In the genomic region with DNA sequence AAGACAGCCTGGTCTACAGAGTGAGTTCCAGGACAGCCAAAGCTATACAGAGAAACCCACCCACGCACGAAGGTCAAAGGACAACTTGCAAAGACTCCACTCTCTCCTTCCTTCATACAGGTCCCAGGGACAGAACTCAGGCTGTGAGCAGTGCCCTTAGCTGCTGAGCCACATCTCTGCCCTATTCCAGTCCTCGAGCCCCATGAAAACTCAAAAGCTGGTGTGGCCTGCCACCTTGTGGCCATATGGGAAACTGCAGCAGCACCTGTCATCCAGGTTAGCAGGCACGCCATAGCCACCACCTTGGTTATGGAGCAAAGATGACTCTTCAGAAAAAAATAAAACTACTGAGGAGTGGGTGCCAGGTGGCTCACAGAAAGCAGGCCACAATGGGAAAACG, we compare ENCODE assay signal across 8 mouse cellular contexts. TPM values are rescaled to one million over a fixed set of nuclear protein-coding genes. Genes with fewer than 3 reads are reported as not detected.
DNase-seq lines count a peak whose midpoint lies in the region; ATAC-seq and TF ChIP-seq lines count a peak whose summit lies in the region.

No protein-coding gene starts in this region.

- H3K27me3 ChIP-seq in intestine, embryonic 15.5 days (replicated peaks): no peaks in the 10 kb centered on the region

- TF ChIP-seq POLR2A in cortical plate, adult 2 months (IDR thresholded peaks at IDR 0.05; ENCODE audit: extremely low read depth, insufficient read depth, low read length): no peak

- H3K9ac ChIP-seq in intestine, embryonic 15.5 days: no peak overlapping the region

- DNase-seq in adipocyte (ENCODE audit: low spot score): peak; percentile 76
- peak; percentile 68 for DNase-seq in gastrocnemius, postnatal 14 days
- DNase-seq in left cerebral cortex, postnatal 14 days (ENCODE audit: low spot score in 2 of 2): peak; percentile 76 to 86
- peak; percentile 79 for DNase-seq in mesoderm, embryonic 11.5 days (ENCODE audit: low read depth, low spot score)
- peak; percentile 79 for DNase-seq in right cerebral cortex, postnatal 25 days
- DNase-seq in yolk sac, embryonic 10.5 days (ENCODE audit: low spot score): peak; percentile 65

- no peaks in the 10 kb centered on the region; the same call in 1 of the 2 replicates for H3K36me3 ChIP-seq in intestine, embryonic 15.5 days

- ATAC-seq in intestine, embryonic 15.5 days: peak; percentile 75

- H3K27ac ChIP-seq in cortical plate, adult 2 months (ENCODE audit: insufficient read depth, low read length): no peak overlapping the region
- no peak overlapping the region for H3K27ac ChIP-seq in intestine, embryonic 15.5 days

- H3K4me3 ChIP-seq in cortical plate, adult 2 months (ENCODE audit: insufficient read depth, low read length): no peak overlapping the region
- no peak overlapping the region for H3K4me3 ChIP-seq in intestine, embryonic 15.5 days (replicated peaks)

- WGBS in intestine, embryonic 15.5 days: 15% methylated on average over 5 of the region's 5 CpGs

- H3K4me2 ChIP-seq in intestine, embryonic 15.5 days (replicated peaks): no peak overlapping the region

- no peaks in the 10 kb centered on the region for H3K9me3 ChIP-seq in intestine, embryonic 15.5 days

- no peaks in the 10 kb centered on the region for H3K4me1 ChIP-seq in cortical plate, adult 2 months (ENCODE audit: control insufficient read depth, insufficient read depth, low read length)
- H3K4me1 ChIP-seq in intestine, embryonic 15.5 days (replicated peaks): 0 out of 2 replicates have a peak, but pooled peaks cover 2% of the 10 kb centered on the region

- TF ChIP-seq CTCF in cortical plate, adult 2 months (IDR thresholded peaks at IDR 0.05; ENCODE audit: extremely low read depth, insufficient read depth, low read length): peak; percentile 98

- intact Hi-C loops in gastrocnemius, postnatal 14 days (cut with DNase I; ENCODE audit: low total_unique reads): loop anchor here (5.0 kb wide), 1 partner anchor 94 kb away; no protein-coding TSS in a partner anchor
- intact Hi-C loops in left cerebral cortex, postnatal 14 days (cut with DNase I): loop anchor here (2.0 kb wide), 2 partner anchors 98 to 172 kb away; no protein-coding TSS in a partner anchor

RNA-seq across cellular contexts. Expression of a gene that starts 8.0 kb away (rescaled TPM):
- 6.7 and 7.0 TPM in 2 replicates for polyA plus RNA-seq in cortical plate, adult 2 months (2012; rRNA removed)
- total RNA-seq in gastrocnemius, postnatal 14 days (2021): 1 to 10 TPM; 1.8 to 2.6 TPM
- polyA plus RNA-seq in intestine, embryonic 15.5 days (2015; fragmentation: Nextera tagmentation; extraction: Ambion mirVana): 46.0 and 49.1 TPM in 2 replicates
- total RNA-seq in left cerebral cortex, postnatal 14 days (2021): 1 to 10 TPM; 3.3 to 5.0 TPM

RNA-seq across cellular contexts. Expression of a gene that starts 12.4 kb away (rescaled TPM):
- polyA plus RNA-seq in cortical plate, adult 2 months (2012; rRNA removed): 0.48 and 0.76 TPM in 2 replicates
- total RNA-seq in gastrocnemius, postnatal 14 days (2021): not detected
- 0.25 TPM in 1 of 2 replicates, not detected in the other for polyA plus RNA-seq in intestine, embryonic 15.5 days (2015; fragmentation: Nextera tagmentation; extraction: Ambion mirVana)
- total RNA-seq in left cerebral cortex, postnatal 14 days (2021): under 1 TPM; 0.27 to 0.35 TPM

RNA-seq across cellular contexts. Expression of a gene that starts 15.6 kb away (rescaled TPM):
- polyA plus RNA-seq in cortical plate, adult 2 months (2012; rRNA removed): 155 TPM in 2 replicates
- not detected for total RNA-seq in gastrocnemius, postnatal 14 days (2021)
- 0.13 TPM in 1 of 2 replicates, not detected in the other for polyA plus RNA-seq in intestine, embryonic 15.5 days (2015; fragmentation: Nextera tagmentation; extraction: Ambion mirVana)
- 100 to 1,000 TPM; 104 TPM for total RNA-seq in left cerebral cortex, postnatal 14 days (2021)

RNA-seq across cellular contexts. Expression of a gene that starts 23.9 kb away (rescaled TPM):
- polyA plus RNA-seq in cortical plate, adult 2 months (2012; rRNA removed): 5.3 and 6.7 TPM in 2 replicates
- total RNA-seq in gastrocnemius, postnatal 14 days (2021): under 1 TPM in 1 of 2 experiments, not detected in 1; 0.08 TPM
- 0.10 and 0.15 TPM in 2 replicates for polyA plus RNA-seq in intestine, embryonic 15.5 days (2015; fragmentation: Nextera tagmentation; extraction: Ambion mirVana)
- total RNA-seq in left cerebral cortex, postnatal 14 days (2021): 1 to 10 TPM; 4.1 to 4.7 TPM

RNA-seq across cellular contexts. Expression of a gene that starts 38.1 kb away (rescaled TPM):
- polyA plus RNA-seq in cortical plate, adult 2 months (2012; rRNA removed): 367 and 405 TPM in 2 replicates
- 1 to 10 TPM in 1 of 2 experiments, under 1 TPM in 1; 0.71 to 1.4 TPM for total RNA-seq in gastrocnemius, postnatal 14 days (2021)
- 8.6 and 10.2 TPM in 2 replicates for polyA plus RNA-seq in intestine, embryonic 15.5 days (2015; fragmentation: Nextera tagmentation; extraction: Ambion mirVana)
- total RNA-seq in left cerebral cortex, postnatal 14 days (2021): 100 to 1,000 TPM; 428 to 442 TPM

Comparison
In these comparisons a context has a peak if more than half of its experiments do, and no peak if none do; other contexts are left out.
1. RNA of a gene that starts 15.6 kb away (total RNA-seq): 104 TPM in left cerebral cortex, postnatal 14 days; not detected in gastrocnemius, postnatal 14 days; every median in the first group is over 100 times any median in the second.
2. Peak in every context shown above with its lines, with median percentiles within 50 percentile points of each other: DNase-seq.